Mouse (Mus musculus): ENCODE measurements around the gene Mettl13.

Gene Mettl13

DNA sequence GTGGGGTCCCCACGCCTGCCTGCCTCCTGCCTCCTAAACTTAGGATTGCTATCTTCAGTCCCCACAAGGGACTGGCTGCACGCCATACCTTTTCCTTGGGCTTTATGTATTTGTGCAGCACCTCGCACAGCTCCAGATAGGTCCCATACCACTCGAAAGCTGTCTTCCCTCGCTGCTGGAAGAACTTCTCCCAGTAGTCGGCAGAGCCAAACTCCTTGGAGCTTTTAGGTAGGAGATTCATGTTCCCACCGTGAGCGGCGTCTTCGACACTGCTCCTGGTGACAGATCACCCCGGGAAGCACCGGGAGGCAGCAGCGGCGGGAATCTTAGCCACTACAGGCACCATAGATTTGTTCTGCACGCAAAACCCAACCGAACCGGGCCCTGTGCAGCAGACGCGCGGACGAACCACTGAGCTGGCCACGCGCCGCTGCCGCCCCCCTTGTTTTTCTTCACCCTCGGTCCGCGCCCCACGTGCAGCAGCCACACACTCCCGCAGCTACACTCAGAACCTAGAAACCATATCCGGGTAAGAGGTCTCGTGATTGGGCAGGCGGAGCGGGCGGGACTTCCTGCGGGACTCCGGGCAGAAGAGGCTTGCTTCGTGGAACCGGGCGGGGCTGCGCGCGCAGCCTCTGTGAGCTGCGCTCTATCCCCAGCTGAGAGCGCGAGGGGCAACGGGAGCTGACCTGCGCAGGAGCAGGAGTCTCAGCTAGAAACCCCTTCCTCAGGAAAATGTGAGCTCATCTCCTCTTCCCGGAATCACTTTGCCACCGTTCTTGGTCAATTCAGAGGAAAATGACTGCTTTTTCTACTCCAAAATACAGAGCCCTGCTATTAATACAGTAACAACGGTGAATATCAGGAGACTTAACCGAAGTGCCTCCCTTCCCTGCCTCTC, at the start of gene Mettl13:
Mettl13 (minus strand) TSS at position 536 of the 901 bp plus-strand sequence.
- peak; percentile 89 to 93 for DNase-seq

DNA sequence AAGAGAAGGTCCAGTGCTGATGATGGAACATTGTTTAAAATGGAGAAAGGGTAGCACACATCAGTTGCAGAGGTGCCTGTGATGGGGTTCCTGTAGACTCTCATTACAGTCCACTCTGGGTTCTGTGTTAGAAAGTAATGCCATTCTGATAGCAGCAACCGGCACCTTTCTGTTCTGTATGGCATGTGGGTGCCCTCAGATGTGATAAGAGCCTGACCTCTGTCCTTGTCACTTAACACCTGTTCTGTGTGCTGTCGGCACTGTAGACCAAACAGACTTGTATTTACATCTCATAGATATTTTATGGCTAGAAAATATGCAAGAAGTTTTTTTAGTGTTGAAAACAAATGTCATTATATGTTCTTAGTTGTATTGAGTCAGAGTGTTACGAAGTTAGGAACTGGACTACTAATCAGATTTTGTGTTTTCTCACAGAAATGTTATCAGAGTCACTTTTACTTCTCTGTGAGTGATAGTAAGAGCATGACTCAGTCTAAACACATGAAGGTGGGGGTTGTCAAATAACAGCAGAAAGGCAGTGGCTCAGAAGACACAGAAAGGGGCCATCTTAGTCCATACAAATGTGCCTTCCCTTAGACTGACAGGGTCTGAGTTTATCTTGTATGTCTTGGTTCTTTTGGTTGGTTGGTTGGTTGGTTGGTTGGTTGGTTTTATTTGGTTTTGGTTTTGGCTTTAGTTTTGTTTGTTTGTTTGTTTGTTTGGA, 49.2 kb upstream of the Mettl13 start:
- DNase-seq = no peak

DNA sequence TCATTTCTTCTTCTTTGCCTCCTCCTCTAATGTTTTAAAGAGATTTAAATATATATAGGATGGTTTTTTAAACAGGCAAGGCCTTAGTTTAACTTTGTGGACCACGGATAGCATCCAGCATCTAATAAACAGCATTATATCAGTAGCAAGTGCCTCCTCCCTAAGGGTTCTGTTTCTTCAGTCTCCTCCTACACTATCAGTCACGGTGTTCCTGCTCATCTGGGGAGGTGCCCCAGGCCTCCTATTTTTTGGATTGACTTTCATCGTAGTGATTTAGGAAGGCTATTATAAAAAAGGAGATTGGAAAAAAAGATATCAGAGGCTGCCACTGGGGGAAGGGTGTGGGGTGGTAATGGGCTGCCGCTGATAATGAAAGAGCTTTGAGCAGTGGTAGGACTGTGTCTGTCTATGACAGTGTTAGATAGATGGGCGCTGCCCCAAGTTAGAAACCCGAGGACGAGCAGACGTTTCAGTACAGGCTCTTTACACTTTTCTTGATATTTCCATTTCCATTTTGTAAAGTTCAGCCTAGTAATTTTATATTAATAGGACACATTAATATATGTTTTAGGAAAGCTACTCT, 42.2 kb upstream of the Mettl13 start:
- DNase-seq = no peak

DNA sequence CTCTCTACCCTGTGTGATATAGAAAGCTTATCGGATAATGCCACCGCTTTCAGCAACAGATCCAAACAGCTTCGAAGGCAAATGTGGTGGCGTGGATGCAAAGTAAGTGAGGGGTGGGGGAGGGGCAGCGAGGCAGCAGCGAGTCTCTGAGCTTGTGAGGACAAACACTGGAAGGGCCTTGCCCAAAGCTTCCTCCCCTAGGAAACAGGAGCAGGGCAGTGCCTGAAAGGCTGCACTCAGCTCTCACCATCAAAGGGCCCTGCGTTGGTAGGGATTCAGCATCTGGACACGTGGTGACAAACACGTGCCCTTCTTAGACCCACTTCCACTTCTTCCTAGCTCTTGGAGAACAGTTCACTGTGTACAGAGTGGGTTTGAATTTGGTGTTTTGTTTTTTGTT, 41.1 kb upstream of the Mettl13 start:
- peak; percentile 17 to 25 for DNase-seq

DNA sequence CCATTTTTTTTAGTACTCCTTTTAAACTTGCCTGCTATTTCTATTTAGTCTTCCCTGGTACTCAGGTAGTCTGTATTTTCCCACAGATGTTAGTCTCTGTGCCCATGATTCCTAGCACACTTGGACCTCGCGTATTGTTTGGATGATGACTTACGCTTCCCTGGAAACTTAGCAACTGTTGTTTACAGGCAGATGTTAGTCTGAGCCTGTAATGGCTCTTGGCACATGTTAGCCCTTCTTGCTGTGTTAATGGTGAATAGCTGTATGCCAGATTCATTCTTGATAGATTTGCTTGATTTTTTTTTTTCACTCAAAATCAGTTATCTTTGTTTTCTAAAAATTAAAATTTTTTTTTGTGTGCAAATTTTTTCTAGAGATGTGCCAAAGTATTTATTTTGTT, 40.3 kb upstream of the Mettl13 start:
- no peak for DNase-seq

DNA sequence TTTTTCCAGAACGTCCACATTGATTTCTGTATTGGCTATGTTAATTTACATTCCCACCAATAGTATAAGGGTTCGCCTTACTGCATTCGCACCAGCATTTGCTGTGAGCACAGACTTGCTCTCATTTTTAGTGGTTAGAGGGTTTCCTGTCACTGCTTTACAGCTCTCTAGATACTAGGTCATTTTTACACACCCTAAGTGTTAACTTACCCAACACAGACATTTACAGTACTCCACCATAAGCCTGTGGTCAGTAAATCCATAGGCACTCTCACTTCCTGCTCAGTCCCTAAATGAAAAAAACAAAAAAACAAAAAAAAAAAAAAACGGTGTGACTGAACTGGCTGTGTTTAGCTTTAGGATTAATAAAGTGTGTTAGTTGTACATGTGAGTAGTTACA, 37.9 kb upstream of the Mettl13 start:
- DNase-seq = no peak

DNA sequence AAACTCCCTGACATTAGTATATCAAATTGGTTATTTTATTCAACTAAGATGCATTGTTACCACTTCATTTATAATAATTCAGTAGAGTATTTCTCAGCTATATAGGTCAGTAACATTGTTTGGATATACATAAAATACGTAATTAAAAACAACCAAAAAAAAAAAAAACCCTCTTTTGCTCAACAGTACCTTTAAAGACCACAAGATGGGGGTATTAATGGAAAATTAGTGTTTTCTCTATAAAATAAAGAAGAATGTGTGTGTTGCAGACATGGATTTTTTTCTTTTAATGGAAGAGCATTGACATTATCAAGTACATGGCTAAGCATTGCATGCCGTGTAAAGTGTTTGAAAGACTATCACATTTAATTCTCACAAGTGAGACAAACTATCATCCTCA, 34.5 kb upstream of the Mettl13 start:
- no peak for DNase-seq

DNA sequence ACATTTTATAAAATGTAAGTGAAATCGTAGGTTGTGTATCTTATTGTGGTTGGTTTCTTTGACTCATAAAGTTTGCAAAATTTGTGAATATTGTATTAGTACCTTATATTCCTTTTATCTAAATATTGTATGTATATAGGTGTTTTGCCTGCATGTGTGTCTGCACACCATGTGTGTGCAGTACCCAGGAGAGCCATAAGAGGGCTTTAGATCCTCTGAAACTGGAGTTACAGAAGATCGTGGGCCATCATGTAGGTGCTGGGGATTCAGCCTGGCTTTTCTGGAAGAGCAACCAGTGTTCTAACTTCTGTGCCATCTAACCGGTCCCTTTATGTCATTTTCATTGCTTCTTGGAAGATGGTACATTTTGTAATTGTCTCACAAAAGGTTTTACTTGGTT, 26.7 kb upstream of the Mettl13 start:
- DNase-seq = no peak

DNA sequence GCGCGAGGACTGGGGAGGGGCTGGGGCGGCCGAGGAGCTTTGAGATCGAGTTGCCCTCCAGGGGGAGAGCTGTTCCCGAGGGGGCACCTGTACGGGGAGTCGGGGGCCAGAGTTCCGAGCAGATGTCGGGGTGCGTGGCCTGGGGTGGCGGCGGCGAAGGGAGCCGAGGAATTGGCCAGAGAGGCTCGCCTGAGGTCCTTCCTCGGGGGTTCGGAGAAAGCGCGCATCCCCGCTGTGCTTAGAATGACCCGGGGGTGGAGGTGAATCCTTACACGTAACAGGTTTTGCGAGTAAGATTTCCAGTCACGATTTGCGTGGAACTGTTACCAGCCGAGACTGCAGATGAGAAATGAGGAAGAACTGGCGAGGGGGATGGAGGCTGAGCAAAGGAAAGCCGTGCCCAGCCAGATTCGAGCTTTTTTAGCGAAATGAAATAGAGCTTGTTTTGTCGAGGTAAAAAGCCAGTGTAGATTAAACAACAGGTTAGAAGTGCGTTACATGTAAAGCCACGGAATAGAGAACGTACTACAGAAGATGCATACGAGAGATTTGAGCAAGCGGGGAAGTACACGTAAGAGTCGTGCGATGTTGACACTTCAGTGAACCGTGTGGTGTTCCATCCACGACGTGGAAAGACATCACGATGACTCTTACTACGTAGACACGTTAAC, 22.7 kb upstream of the Mettl13 start:
- DNase-seq = peak in 1 of 2 experiments; percentile 47

DNA sequence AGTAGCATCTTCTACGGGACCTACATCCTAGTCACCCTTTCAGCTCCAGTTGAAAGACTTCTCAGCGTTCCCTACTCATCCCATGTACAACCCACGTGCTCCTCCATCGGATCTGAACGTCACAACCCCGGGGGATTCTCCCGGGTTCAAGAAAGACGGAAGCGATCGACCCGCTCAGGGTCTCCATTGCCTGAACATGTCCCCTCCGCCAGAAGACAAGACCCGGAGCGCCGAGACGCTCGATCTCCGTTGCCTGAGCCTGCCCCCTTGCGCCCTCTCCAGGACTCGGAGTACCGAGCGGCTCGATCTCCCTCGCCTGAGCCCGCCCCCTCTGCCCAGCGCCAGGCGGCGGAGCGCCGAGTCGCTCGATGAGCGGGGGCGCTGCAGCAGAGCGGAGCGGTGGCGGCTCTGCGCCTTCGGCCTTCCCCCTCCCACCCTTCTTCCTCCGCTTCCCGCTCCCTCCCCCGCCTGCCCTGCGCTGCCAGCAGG, 22.0 kb upstream of the Mettl13 start, which contains the start of gene Vamp4:
Vamp4 (plus strand) TSS at position 256 of the 489 bp plus-strand sequence.
- DNase-seq = peak; percentile 96 to 97

DNA sequence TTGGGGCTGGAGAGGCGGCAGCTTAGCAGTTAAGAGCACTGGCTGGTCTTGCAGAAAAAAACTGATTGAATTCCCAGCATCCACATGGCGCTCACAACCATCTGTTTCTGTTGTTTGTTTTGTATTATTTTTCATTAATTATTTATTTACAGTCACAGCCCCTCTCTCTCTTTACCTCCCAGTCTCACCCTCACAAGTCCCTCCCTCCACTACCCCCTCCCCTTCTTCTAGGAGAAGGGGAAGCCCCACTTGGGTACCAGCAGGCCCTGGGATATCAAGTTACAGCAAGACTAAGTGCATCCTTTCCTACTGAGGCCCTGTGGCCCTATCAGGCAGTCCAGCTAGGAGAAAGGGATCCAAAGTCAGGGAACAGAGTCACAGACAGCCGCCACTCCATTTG, 19.0 kb upstream of the Mettl13 start:
- no peak for DNase-seq

DNA sequence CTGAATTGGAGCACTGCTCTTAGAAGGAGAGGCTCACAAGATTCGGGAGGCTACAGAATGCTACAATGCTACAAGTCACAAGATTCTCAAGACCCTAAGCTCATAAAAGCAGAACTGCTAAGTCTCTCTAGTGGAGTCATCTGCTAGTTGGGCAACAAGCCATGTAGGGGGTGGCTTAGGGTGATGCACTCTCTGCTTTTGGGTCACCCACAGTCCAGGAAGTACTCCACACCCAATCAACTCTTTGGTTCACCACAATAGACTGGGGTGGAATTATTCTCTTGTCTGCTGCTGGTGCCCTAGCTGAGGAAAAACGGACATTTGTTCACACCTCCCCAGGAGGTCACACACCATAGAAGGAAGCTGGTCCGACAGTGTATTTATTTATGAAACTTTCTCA, 16.6 kb upstream of the Mettl13 start:
- peak; percentile 48 to 55 for DNase-seq

DNA sequence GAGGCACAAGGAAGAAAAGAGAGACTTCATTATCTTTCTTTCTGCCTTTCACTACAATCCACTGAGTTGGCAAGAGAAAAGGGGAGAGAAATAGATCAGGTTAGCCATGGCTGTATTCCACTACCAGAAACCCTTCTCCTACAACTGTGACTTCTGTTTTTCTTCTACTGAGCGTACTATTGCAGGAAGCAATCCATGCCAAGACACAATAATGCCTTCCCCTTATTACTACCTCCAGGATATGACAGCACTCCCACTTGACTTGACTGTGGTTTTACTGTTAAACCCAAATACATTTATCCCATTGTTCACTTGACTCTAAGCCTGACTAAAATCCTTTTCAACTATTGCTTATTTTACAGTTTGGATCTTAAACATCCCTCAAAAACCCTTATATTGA, 14.9 kb upstream of the Mettl13 start:
- no peak for DNase-seq

DNA sequence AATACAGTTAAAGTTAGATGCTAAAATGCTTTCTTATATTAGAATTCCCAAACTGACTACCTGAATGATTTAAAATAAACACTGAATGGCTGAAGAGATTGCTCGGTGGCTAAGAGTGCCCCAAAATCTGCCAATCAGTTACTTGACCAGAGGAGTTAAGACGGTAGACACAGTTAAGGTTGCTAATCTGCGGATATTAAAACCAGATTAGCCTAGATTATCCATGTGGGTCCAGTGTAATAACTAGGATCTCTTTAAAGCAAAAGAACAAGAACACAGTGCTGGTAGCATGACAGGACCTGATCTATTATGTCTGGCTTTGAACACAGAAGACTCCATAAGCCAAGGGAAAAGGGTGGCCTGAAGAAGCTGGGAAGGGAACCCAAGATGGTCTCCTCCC, 5.8 kb upstream of the Mettl13 start:
- DNase-seq = no peak

DNA sequence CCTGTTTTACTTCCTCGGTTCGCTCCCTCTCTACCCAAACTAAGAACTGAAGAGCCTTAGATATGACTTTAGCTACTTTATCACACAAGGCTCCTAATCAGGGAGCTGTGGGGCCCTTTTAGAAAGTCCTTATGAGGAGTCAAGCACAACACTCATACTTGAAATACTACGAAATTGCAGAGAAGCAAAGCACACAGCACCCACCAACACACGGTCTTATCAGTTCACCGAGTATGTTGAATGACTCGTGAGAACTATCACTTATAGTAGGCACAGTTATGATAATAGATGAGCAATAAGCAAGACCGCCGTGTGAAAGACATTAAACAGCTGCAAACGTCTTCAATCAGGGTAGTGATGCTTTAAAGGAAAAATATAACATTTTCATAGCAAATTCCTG, 4.6 kb upstream of the Mettl13 start:
- no peak for DNase-seq

DNA sequence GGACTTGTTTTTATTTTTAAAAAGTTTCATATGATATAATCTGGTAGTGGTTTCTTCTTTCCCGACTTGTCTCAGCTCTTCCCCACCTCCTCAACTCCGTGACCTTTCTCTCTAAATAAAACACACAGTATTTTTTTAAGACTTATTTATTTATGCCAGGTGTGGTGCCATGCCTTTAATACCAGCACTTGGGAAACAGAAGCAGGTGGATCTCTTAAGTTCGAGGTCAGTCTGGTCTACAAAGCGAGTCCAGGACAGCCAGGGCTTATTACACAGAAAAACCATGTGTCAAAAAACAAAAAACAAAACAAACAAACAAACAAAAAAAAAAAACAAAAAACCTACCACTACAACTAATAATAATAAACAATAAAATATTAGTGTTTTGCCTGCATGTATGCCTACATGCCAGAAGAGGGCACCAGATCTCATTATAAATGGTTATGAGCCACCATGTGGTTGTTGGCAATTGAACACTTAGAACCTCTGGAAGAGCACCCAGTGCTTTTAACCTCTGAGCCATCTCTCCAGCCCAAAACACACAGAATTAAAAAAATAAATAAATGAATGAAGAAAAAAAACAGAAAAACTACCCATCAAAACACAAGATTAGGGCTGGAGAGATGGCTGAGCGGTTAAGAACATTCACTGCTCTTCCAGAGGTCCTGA, 1.4 kb upstream of the Mettl13 start:
- peak in 1 of 2 experiments; percentile 18 for DNase-seq

DNA sequence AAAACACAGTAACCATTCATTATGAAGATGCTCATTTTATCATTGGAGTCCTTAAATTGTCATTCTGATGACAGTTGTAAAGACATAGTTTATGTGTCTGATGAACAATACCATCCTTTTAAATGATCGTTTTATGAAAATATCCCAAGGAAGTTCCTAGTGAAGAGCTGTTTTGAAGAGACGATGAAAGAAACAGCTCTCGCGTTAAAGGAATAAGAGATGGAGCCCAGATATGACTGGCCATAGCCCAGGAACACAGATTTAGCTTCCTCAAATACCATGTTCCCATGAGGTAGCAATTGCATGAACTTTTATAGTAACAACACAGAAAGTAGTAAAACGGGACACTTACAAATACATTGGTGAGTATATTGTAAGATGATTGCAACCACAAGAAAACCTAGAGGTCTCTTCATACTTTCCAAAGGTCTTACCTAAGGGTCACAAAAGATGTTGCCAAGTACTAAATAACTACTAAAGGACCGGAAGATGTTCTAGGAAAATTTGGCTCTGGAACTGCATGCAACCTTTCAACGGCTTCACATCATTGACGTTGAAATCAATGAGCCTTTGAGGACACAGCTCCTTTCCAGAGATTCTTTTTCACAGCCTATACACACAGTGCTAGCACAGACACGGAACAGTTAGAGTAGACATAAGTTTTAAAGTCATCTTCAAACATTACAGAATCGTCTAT, 714 bp upstream of the Mettl13 start:
- no peak for DNase-seq

DNA sequence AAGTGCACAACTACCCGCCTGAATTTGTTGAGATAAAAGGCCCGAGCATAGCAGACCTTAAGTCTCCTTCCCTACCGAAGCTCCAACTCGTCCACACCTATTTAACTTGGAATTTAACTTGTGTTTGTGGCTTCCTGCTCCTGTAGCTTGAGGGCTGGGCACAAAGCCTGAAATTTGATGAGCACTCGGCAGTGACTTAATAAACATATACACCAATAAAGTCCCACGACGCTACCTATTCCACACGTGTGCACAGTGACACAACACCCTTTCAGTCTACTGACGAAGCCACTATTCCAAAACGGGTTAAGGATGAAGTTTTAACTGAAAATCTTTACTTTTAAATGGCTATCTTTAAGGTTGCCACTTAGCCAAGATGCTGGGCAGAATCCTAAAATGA, 744 bp downstream of the Mettl13 start:
- DNase-seq = no peak

DNA sequence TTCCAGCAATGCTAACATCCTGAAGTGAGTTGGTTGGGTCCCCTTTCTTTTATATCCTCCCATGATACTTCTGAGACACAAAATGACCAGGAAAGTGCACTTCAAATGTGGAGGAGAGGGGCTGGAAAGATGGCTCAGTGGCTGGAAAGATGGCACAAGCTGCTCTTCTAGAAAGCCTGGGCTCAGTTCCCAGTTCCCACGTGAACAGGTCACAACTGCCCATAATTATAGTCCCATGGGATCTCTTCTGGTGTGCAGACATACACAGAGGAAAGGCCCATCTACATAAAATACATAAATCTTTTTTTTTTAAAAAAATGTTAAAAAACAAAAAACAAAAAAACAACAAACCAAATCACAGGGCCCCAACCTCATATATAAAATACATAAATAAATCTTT, 5.1 kb downstream of the Mettl13 start:
- no peak for DNase-seq

DNA sequence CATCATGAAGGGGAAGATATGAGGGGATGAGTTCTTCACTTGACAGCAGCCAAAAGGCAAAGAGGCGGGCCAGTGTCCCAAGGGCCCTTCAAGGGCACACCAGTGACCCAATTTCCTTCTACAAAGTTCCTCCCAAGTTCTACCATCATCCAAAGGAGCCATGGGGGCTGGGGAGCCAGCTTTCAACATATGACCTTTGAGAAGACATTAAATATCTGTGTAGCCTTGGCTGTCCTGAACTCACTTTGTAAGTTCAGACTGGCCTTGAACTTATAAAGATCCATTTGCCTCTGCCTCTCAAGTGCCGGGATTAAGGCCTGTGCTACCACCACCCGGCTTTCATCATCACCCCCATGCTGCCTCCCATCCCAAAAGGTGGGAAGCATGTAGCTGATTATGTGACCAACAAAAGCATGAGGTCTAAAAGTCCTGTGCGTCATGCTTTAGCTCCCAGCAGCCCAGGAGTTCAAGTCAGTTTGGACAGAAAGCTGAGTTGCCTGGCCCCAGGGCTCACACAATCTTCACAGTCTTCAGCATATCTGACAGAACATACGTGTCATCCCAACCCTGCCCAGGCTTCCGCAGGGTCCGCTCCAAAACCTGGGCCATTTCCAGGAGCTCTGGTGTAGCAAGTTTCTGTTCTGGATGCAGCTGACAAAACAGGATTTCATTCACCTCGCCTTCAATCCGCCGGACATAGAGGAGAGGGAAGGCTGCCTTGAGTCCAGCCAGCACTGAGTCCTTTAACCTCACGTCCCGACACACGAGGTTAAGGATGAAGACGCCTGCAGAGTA, 14.4 kb downstream of the Mettl13 start:
- no peak for DNase-seq

DNA sequence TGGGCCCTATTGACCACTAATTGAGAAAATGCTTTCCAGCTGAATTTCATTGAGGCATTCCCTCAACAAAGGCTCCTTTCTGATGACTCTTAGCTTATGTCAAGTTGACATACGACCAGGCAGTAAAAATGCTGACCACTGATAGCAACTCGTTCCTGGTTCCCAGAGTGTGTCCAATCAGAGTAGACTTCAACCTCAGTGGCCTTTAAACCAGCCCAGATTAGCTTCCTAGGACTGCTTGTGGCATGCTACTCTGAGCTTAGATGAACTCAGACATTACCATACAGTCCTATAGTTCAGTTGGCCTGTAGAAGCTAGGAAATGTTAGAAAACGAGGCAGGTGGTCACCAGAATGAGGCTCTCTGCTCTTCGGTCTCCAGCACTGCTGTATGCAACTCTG, 16.0 kb downstream of the Mettl13 start:
- no peak for DNase-seq
